Mouse (Mus musculus) WW6 (cell line): ENCODE measurements around the gene Foxo3.

Experiments
- DNase-seq: peaks from one replicate; pipeline ENCODE4 v3.0.0-alpha.2; 2013; ENCODE audit warnings: low read depth, low spot score

Foxo3 gene

GRCm38 (mm10) chr10:42226176-42226575 is 50.4 kb downstream of the Foxo3 start:
- DNase-seq, result no peak

- DNase-seq, result no peak
Measured at GRCm38 (mm10) chr10:42225184-42225935, 51.2 kb downstream of the Foxo3 start.

GRCm38 (mm10) chr10:42221996-42222395 is 54.6 kb downstream of the Foxo3 start:
- no peak for DNase-seq

GRCm38 (mm10) chr10:42221136-42221891 is 55.2 kb downstream of the Foxo3 start:
- DNase-seq, result no peak

GRCm38 (mm10) chr10:42220418-42220952 is 56.1 kb downstream of the Foxo3 start:
- DNase-seq, result no peak

GRCm38 (mm10) chr10:42211407-42211806 is 65.1 kb downstream of the Foxo3 start:
- no peak for DNase-seq

GRCm38 (mm10) chr10:42210641-42211040 is 65.9 kb downstream of the Foxo3 start:
- no peak for DNase-seq

GRCm38 (mm10) chr10:42209809-42210208 is 66.7 kb downstream of the Foxo3 start:
- no peak for DNase-seq

GRCm38 (mm10) chr10:42207612-42208011 is 68.9 kb downstream of the Foxo3 start:
- DNase-seq, result no peak

GRCm38 (mm10) chr10:42204768-42205412 is 71.7 kb downstream of the Foxo3 start:
- no peak for DNase-seq

GRCm38 (mm10) chr10:42203321-42204155 is 73.0 kb downstream of the Foxo3 start:
- no peak for DNase-seq

- no peak for DNase-seq
Measured at GRCm38 (mm10) chr10:42202561-42202960, 74.0 kb downstream of the Foxo3 start.

- no peak for DNase-seq
Measured at GRCm38 (mm10) chr10:42199472-42199871, 77.1 kb downstream of the Foxo3 start.

GRCm38 (mm10) chr10:42198682-42199081 is 77.9 kb downstream of the Foxo3 start:
- no peak for DNase-seq

GRCm38 (mm10) chr10:42194784-42195183 is 81.8 kb downstream of the Foxo3 start:
- DNase-seq, result no peak

GRCm38 (mm10) chr10:42193981-42194380 is 82.6 kb downstream of the Foxo3 start:
- DNase-seq, result no peak

- no peak for DNase-seq
Measured at GRCm38 (mm10) chr10:42192951-42193350, 83.6 kb downstream of the Foxo3 start.

GRCm38 (mm10) chr10:42189674-42190434 is 86.7 kb downstream of the Foxo3 start:
- no peak for DNase-seq

GRCm38 (mm10) chr10:42189037-42189436 is 87.5 kb downstream of the Foxo3 start:
- no peak for DNase-seq

GRCm38 (mm10) chr10:42188091-42188490 is 88.5 kb downstream of the Foxo3 start:
- no peak for DNase-seq
